Mouse (Mus musculus) kidney, postnatal 0 days (tissue): Measurements from ENCODE around the gene Scamp5. TPM values are rescaled to one million over a fixed set of nuclear protein-coding genes. Genes with fewer than 3 reads are reported as not detected.
A peak's percentile ranks its signal among the peaks of the same experiment; 100 is the strongest.

Source experiments
- ATAC-seq: fragments of 200-750 bp; cut with Nextera tagmentation; replicated peaks from 2 replicates; pipeline ENCODE4 v1.8.0; 2017; ENCODE audit warnings: low read depth, moderate number of reproducible peaks, moderate TSS enrichment, moderate library complexity; ENCODE audit not compliant: low FRiP score
- DNase-seq: peaks from one replicate; pipeline ENCODE4 v3.0.0-alpha.2; 2016; ENCODE audit warnings: low spot score
- H3K27ac ChIP-seq: fragments of 300-500 bp; sonication (generic); 2 replicates; pipeline ENCODE4 v1.5.1; 2014; ENCODE audit warnings: mild to moderate bottlenecking
- H3K27me3 ChIP-seq: fragments of 300-500 bp; sonication (generic); 2 replicates; pipeline ENCODE4 v1.6.1; 2014; ENCODE audit warnings: low read length, mixed read lengths; ENCODE audit not compliant: insufficient read depth
- H3K36me3 ChIP-seq: fragments of 300-500 bp; sonication (generic); 2 replicates; pipeline ENCODE4 v1.6.1; 2014; ENCODE audit warnings: low read length, mixed read lengths; ENCODE audit not compliant: insufficient read depth
- H3K4me1 ChIP-seq: fragments of 300-500 bp; sonication (generic); replicated peaks from 2 replicates; pipeline ENCODE4 v1.6.1; 2014; ENCODE audit warnings: antibody characterized with exemption, low read length, mixed read lengths; ENCODE audit not compliant: insufficient read depth
- H3K4me2 ChIP-seq: fragments of 300-500 bp; sonication (generic); 2 replicates; pipeline ENCODE4 v1.6.1; 2014; ENCODE audit warnings: mild to moderate bottlenecking, low read length, moderate library complexity, mixed read lengths
- H3K4me3 ChIP-seq: fragments of 300-500 bp; sonication (generic); replicated peaks from 2 replicates; pipeline ENCODE4 v1.5.1; 2014; ENCODE audit warnings: low read depth, low read length
- H3K9ac ChIP-seq: fragments of 300-500 bp; sonication (generic); 2 replicates; pipeline ENCODE4 v1.6.1; 2014; ENCODE audit warnings: low read depth, low read length
- H3K9me3 ChIP-seq: fragments of 300-500 bp; sonication (generic); replicated peaks from 2 replicates; pipeline ENCODE4 v1.6.1; 2016; ENCODE audit warnings: low read length, inconsistent platforms, mixed read lengths
- CTCF ChIP-seq: IDR thresholded peaks from 2 replicates; pipeline ENCODE4 v1.5.1; 2016; ENCODE audit warnings: antibody characterized with exemption, low read depth, mild to moderate bottlenecking, moderate library complexity
- WGBS: fragments of 180-500 bp; shearing (Covaris S2); extraction: QIAGEN DNeasy Blood & Tissue Kit; methylation state at CpG from one replicate; pipeline ENCODE4 v1.1.7; 2014; 5-methylcytosine and 5-hydroxymethylcytosine counted together
- polyA plus RNA-seq: library from polyadenylated mRNA; unstranded; fragments of >200 nt; fragmentation: Nextera tagmentation; extraction: Ambion mirVana; gene quantifications from 2 replicates; pipeline ENCODE4 v1.2.1, GENCODE M21; 2015

Scamp5 gene
- polyA plus RNA-seq, 1 experiment from 2014 or later: 18.3 TPM

- H3K9ac ChIP-seq: no peak overlapping the region
- ATAC-seq: no peak
- H3K36me3 ChIP-seq: no peaks in the 10 kb centered on the region
- DNase-seq: no peak
- no peak overlapping the region for H3K4me3 ChIP-seq
- no peaks in the 10 kb centered on the region for H3K4me1 ChIP-seq
- TF ChIP-seq CTCF: no peak
- no peaks in the 10 kb centered on the region for H3K9me3 ChIP-seq
- no peak overlapping the region for H3K4me2 ChIP-seq
- H3K27ac ChIP-seq: peak overlapping the region; percentile 47; the same call in 1 of the 2 replicates
- no peaks in the 10 kb centered on the region for H3K27me3 ChIP-seq
- 70% methylated on average over 6 of the region's 6 CpGs for WGBS
These were observed 5.0 kb downstream of the Scamp5 start for GRCm38 (mm10) chr9:57462866-57463265.

DNA sequence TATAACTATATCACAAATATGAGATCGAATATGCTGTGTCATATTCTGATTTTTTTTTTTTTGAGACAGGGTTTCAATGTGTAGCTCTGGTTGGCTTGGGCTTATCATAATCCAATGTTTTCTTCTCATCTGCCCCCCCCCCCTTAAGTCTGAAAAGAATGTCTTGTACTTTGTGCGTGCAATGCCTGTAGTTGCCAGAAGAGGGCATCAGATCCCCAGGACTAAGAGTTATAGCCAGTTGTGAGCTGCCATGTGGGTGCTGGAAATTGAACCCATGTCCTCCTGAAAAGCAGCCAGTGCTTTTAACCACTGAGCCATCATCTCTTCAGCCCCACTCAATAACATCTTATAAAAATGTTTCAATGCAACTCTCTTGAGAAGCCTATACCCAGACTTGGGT is 8.2 kb downstream of the Scamp5 start:
- ATAC-seq (no peak), DNase-seq (no peak)
- H3K4me2 ChIP-seq: no peak overlapping the region
- no peaks in the 10 kb centered on the region for H3K4me1 ChIP-seq
- 95% methylated on average over 2 of the region's 2 CpGs for WGBS
- H3K36me3 ChIP-seq: no peaks in the 10 kb centered on the region
- H3K9me3 ChIP-seq: no peaks in the 10 kb centered on the region
- H3K27me3 ChIP-seq: no peaks in the 10 kb centered on the region
- peak; percentile 54 for TF ChIP-seq CTCF
- H3K4me3 ChIP-seq: no peak overlapping the region
- no peak overlapping the region for H3K27ac ChIP-seq
- no peak overlapping the region for H3K9ac ChIP-seq

- Histone ChIP-seq H3K4me3 (no peak overlapping the region), H3K4me2 (no peak overlapping the region), H3K27me3 (no peaks in the 10 kb centered on the region), H3K9me3 (no peaks in the 10 kb centered on the region), H3K27ac (no peak overlapping the region), H3K9ac (no peak overlapping the region), H3K4me1 (no peaks in the 10 kb centered on the region), H3K36me3 (0 out of 2 replicates have a peak, but pooled peaks cover 4% of the 10 kb centered on the region)
- ATAC-seq (no peak), DNase-seq (no peak)
- no peak for TF ChIP-seq CTCF
- WGBS: 93% methylated on average over 4 of the region's 4 CpGs
These were observed 14.3 kb downstream of the Scamp5 start for GRCm38 (mm10) chr9:57453516-57453915.

DNA sequence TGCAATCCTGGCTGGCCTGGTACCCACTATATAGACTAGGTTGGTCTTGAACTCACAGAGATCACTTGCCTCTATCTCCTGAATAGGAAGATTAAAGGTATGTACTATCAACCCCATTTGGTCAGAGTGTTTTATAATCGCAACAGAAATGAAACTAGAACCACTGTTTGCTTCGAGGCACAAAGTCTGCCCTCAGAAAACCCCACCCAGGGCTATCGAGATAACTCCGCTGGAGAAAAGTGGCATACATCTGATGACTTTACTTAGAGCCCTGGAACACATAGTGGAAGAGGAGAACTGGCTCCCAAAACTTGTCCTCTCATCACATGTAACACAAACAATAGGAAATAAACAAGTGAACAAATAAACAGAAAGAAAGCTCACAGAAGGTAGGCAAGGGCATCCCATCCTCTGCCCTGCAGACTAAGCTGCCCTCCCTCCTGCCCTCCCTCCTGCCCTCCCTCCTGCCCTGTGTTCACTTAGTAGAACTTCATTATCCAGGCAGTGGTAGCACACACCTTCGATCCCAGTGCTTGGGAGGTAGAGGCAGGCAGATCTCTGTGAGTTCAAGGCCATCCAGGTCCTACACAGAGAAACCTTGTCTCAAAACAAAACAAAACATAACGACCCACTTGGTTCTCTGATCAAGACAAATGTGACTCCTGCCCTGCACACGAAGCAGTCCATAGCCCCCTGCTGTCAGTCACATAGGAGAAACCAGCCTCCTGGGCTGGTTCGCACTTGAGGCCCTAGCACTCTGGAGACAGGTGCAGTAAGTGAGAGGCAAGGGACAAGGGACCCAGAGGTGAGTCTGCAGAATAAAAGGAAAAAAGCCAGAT is 15.0 kb downstream of the Scamp5 start:
- Histone ChIP-seq H3K9me3 (no peaks in the 10 kb centered on the region), H3K9ac (no peak overlapping the region), H3K36me3 (0 out of 2 replicates have a peak, but pooled peaks cover 4% of the 10 kb centered on the region), H3K4me3 (no peak overlapping the region), H3K27ac (no peak overlapping the region), H3K4me2 (no peak overlapping the region), H3K27me3 (no peaks in the 10 kb centered on the region), H3K4me1 (no peaks in the 10 kb centered on the region)
- TF ChIP-seq CTCF: no peak
- DNase-seq: no peak
- no peak for ATAC-seq
- WGBS: 75% methylated on average over 8 of the region's 8 CpGs

DNA sequence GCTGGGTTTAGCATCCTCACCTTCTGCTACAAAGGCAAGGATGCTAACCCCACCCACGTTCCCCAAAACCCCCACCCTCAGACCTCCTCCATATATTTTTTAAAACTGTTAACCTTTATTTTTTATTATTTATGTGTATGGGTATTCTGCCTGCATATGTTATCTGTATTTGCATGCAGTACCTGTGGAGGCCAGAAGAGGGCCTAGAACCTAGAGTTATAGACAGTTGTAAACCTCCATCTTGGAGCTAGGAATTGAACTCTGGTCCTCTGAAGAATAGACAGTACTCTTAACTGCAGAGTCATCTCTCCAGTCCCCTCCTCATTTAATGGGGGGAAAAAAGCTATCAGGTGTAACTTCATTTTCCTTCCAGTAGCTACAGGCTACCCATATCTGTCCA is 18.1 kb downstream of the Scamp5 start:
- Histone ChIP-seq H3K9ac (no peak overlapping the region), H3K27ac (no peak overlapping the region), H3K27me3 (no peaks in the 10 kb centered on the region), H3K4me3 (no peak overlapping the region), H3K4me1 (no peaks in the 10 kb centered on the region), H3K4me2 (no peak overlapping the region), H3K9me3 (no peaks in the 10 kb centered on the region), H3K36me3 (0 out of 2 replicates have a peak, but pooled peaks cover 11% of the 10 kb centered on the region)
- ATAC-seq (no peak), DNase-seq (no peak)
- WGBS: 61% methylated on average over 1 of the region's 1 CpGs
- peak; percentile 49 for TF ChIP-seq CTCF

DNA sequence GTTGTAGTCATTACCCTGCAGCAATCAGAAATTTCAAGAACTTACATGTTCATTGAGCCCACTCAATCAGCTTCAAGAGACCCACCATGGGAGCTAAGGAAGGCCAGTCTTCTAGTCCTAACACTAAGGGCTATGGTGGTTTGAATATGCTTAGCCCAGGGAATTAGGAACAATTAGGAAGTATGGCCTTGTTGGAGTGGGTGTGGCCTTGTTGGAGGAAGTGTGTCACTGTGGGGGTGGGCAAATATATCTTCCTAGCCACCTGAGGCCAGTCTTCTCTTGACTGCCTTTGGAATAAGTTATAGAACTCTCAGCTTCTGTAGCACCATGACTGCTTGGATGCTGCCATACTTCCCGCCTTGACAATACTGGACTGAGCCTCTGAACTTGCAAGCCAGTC is 27.2 kb downstream of the Scamp5 start:
- Histone ChIP-seq H3K9me3 (no peaks in the 10 kb centered on the region), H3K4me2 (no peak overlapping the region), H3K4me1 (peaks cover 10% of the 10 kb centered on the region; the same call in 1 of the 2 replicates), H3K27ac (no peak overlapping the region), H3K27me3 (no peaks in the 10 kb centered on the region), H3K4me3 (no peak overlapping the region), H3K36me3 (no peaks in the 10 kb centered on the region), H3K9ac (no peak overlapping the region)
- ATAC-seq (no peak), DNase-seq (no peak)
- 96% methylated on average over 1 of the region's 1 CpGs for WGBS
- TF ChIP-seq CTCF: no peak
